Mouse (Mus musculus) MEL (cell line): ENCODE data around the gene Acat1. TPM values are rescaled to one million over a fixed set of nuclear protein-coding genes. Genes with fewer than 3 reads are reported as not detected.

ENCODE experiments used
- DNase-seq: peaks from one replicate; pipeline ENCODE4 v3.0.0; 2011; ENCODE audit warnings: low read depth, low spot score
- H3K27ac ChIP-seq: 2 replicates; pipeline ENCODE4 v1.5.1; 2012; ENCODE audit warnings: low read depth, mild to moderate bottlenecking, control low read depth, low read length, moderate library complexity; ENCODE audit not compliant: control insufficient read depth
- H3K27me3 ChIP-seq, 2 experiments: fragments of 150-350 bp in 1 of 2; sonication (generic) in 1 of 2; 2 replicates each; pipeline ENCODE4 v1.6.1; 2012; ENCODE audit warnings: low read length in 2 of 2, mild to moderate bottlenecking in 2 of 2, improper control_type of control experiment in 1 of 2, moderate library complexity in 1 of 2; ENCODE audit not compliant: insufficient read depth in 2 of 2, control insufficient read depth in 1 of 2
- H3K36me3 ChIP-seq, 2 experiments: 2 replicates each; pipeline ENCODE4 v1.6.1; 2012 to 2014; ENCODE audit warnings: low read length in 2 of 2, improper control_type of control experiment in 1 of 2, inconsistent platforms in 1 of 2, mild to moderate bottlenecking in 1 of 2; ENCODE audit not compliant: insufficient read depth in 2 of 2, control insufficient read depth in 1 of 2
- H3K4me1 ChIP-seq, 2 experiments: fragments of 150-350 bp in 1 of 2; sonication (generic) in 1 of 2; 2 replicates each; pipeline ENCODE4 v1.6.1; 2012; ENCODE audit warnings: low read length in 2 of 2, improper control_type of control experiment in 1 of 2, mild to moderate bottlenecking in 1 of 2; ENCODE audit not compliant: insufficient read depth in 2 of 2, control insufficient read depth in 1 of 2
- H3K4me3 ChIP-seq, 2 experiments: fragments of 150-350 bp in 1 of 2; sonication (generic) in 1 of 2; 2 replicates each; pipeline ENCODE4 v1.5.1; 2012; ENCODE audit warnings: low read depth in 2 of 2, low read length in 2 of 2, mild to moderate bottlenecking in 2 of 2, moderate library complexity in 2 of 2, control low read depth in 1 of 2, improper control_type of control experiment in 1 of 2; ENCODE audit not compliant: control insufficient read depth in 1 of 2, insufficient read depth in 1 of 2
- H3K79me2 ChIP-seq: 2 replicates; pipeline ENCODE4 v1.6.1; 2012; ENCODE audit warnings: mild to moderate bottlenecking, low read length, moderate library complexity; ENCODE audit not compliant: control insufficient read depth, poor library complexity, insufficient read depth
- H3K9ac ChIP-seq: 2 replicates; pipeline ENCODE4 v1.6.1; 2012; ENCODE audit warnings: low read depth, mild to moderate bottlenecking, control low read depth, low read length, moderate library complexity; ENCODE audit not compliant: control insufficient read depth, poor library complexity, severe bottlenecking
- H3K9me3 ChIP-seq: fragments of 150-350 bp; sonication (generic); replicated peaks from 2 replicates; pipeline ENCODE4 v1.6.1; 2012; ENCODE audit warnings: mild to moderate bottlenecking, low read length, improper control_type of control experiment, moderate library complexity; ENCODE audit not compliant: insufficient read depth
- BHLHE40 ChIP-seq: IDR thresholded peaks from 2 replicates; pipeline ENCODE4 v1.6.1; 2012; ENCODE audit warnings: low read depth, mild to moderate bottlenecking, inconsistent platforms, low read length, improper control_type of control experiment, borderline replicate concordance
- CHD1 ChIP-seq: IDR thresholded peaks from 2 replicates; pipeline ENCODE4 v1.6.1; 2012; ENCODE audit warnings: low read depth, mild to moderate bottlenecking, inconsistent platforms, low read length, improper control_type of control experiment
- CTCF ChIP-seq, 3 experiments: IDR thresholded peaks in 2 of 3; conservative IDR thresholded peaks in 1 of 3; 2 replicates each; pipeline ENCODE4 v1.5.1; 2011 to 2012; ENCODE audit warnings: low read length in 3 of 3, low read depth in 2 of 3, mild to moderate bottlenecking in 2 of 3, improper control_type of control experiment in 1 of 3, inconsistent platforms in 1 of 3, mixed read lengths in 1 of 3, moderate library complexity in 1 of 3; ENCODE audit not compliant: control insufficient read depth in 1 of 3, insufficient read depth in 1 of 3, poor library complexity in 1 of 3, severe bottlenecking in 1 of 3
- EP300 ChIP-seq, 2 experiments: IDR thresholded peaks; 2 replicates each; pipeline ENCODE4 v1.6.1; 2011; ENCODE audit warnings: improper control_type of control experiment in 2 of 2, low read length in 2 of 2, low read depth in 1 of 2, mild to moderate bottlenecking in 1 of 2
- ETS1 ChIP-seq: IDR thresholded peaks from 2 replicates; pipeline ENCODE4 v1.6.1; 2012; ENCODE audit warnings: low read depth, mild to moderate bottlenecking, inconsistent platforms, low read length, improper control_type of control experiment, moderate library complexity
- GABPA ChIP-seq: IDR thresholded peaks from 2 replicates; pipeline ENCODE4 v1.6.1; 2012; ENCODE audit warnings: low read depth, mild to moderate bottlenecking, inconsistent platforms, low read length, improper control_type of control experiment, moderate library complexity
- HCFC1 ChIP-seq: IDR thresholded peaks from 2 replicates; pipeline ENCODE4 v1.6.1; 2012; ENCODE audit warnings: low read depth, mild to moderate bottlenecking, inconsistent platforms, low read length, improper control_type of control experiment, moderate library complexity
- JUND ChIP-seq: IDR thresholded peaks from 2 replicates; pipeline ENCODE4 v1.6.1; 2011; ENCODE audit warnings: low read depth, mild to moderate bottlenecking, improper control_type of control experiment, low read length
- KAT2A ChIP-seq: conservative IDR thresholded peaks from 2 replicates; pipeline ENCODE4 v1.6.1; 2012; ENCODE audit warnings: low read depth, low read length, improper control_type of control experiment, inconsistent platforms
- MAFK ChIP-seq: IDR thresholded peaks from 2 replicates; pipeline ENCODE4 v1.6.1; 2011; ENCODE audit warnings: low read depth, mild to moderate bottlenecking, low read length, improper control_type of control experiment, borderline replicate concordance
- MYB ChIP-seq: IDR thresholded peaks from 2 replicates; pipeline ENCODE4 v1.6.1; 2011; ENCODE audit warnings: mild to moderate bottlenecking, low read depth, low read length, improper control_type of control experiment
- MYC ChIP-seq: IDR thresholded peaks from 2 replicates; pipeline ENCODE4 v1.6.1; 2011; ENCODE audit warnings: low read depth, mild to moderate bottlenecking, low read length, improper control_type of control experiment, moderate library complexity
- NELFE ChIP-seq: IDR thresholded peaks from 2 replicates; pipeline ENCODE4 v1.6.1; 2011; ENCODE audit warnings: low read depth, low read length, improper control_type of control experiment
- NRF1 ChIP-seq: IDR thresholded peaks from 2 replicates; pipeline ENCODE4 v1.6.1; 2014; ENCODE audit warnings: low read depth, mild to moderate bottlenecking, inconsistent platforms, low read length, improper control_type of control experiment, moderate library complexity; ENCODE audit not compliant: poor library complexity, insufficient read depth, severe bottlenecking
- POLR2A ChIP-seq, 2 experiments: IDR thresholded peaks; 2 replicates each; pipeline ENCODE4 v1.6.1; 2011 to 2012; ENCODE audit warnings: low read length in 2 of 2, mild to moderate bottlenecking in 2 of 2, control low read depth in 1 of 2, improper control_type of control experiment in 1 of 2, low read depth in 1 of 2, moderate library complexity in 1 of 2; ENCODE audit not compliant: control insufficient read depth in 1 of 2, insufficient read depth in 1 of 2, poor library complexity in 1 of 2
- RAD21 ChIP-seq: IDR thresholded peaks from 2 replicates; pipeline ENCODE4 v1.6.1; 2011; ENCODE audit warnings: mild to moderate bottlenecking, low read depth, low read length, improper control_type of control experiment
- RCOR1 ChIP-seq: IDR thresholded peaks from 2 replicates; pipeline ENCODE4 v1.6.1; 2012; ENCODE audit warnings: low read depth, mild to moderate bottlenecking, inconsistent platforms, low read length, improper control_type of control experiment
- SMC3 ChIP-seq: IDR thresholded peaks from 2 replicates; pipeline ENCODE4 v1.6.1; 2011; ENCODE audit warnings: low read depth, low read length, improper control_type of control experiment
- TBP ChIP-seq: IDR thresholded peaks from 2 replicates; pipeline ENCODE4 v1.8.0; 2011; ENCODE audit warnings: low read depth, low read length, improper control_type of control experiment
- USF1 ChIP-seq: IDR thresholded peaks from 2 replicates; pipeline ENCODE4 v1.6.1; 2014; ENCODE audit warnings: low read depth, mild to moderate bottlenecking, inconsistent platforms, low read length, improper control_type of control experiment, moderate library complexity
- USF2 ChIP-seq, 2 experiments: IDR thresholded peaks; 2 replicates each; pipeline ENCODE4 v1.6.1; 2011 to 2012; ENCODE audit warnings: improper control_type of control experiment in 2 of 2, low read length in 2 of 2, borderline replicate concordance in 1 of 2, inconsistent platforms in 1 of 2, low read depth in 1 of 2, mild to moderate bottlenecking in 1 of 2; ENCODE audit not compliant: insufficient read depth in 1 of 2
- ZKSCAN1 ChIP-seq: IDR thresholded peaks from 2 replicates; pipeline ENCODE4 v1.6.1; 2012; ENCODE audit warnings: low read depth, mild to moderate bottlenecking, inconsistent platforms, low read length, improper control_type of control experiment, moderate library complexity
- ZMIZ1 ChIP-seq: IDR thresholded peaks from 2 replicates; pipeline ENCODE4 v1.6.1; 2012; ENCODE audit warnings: low read depth, mild to moderate bottlenecking, inconsistent platforms, low read length, improper control_type of control experiment, moderate library complexity
- ZNF384 ChIP-seq: IDR thresholded peaks from 2 replicates; pipeline ENCODE4 v1.6.1; 2012; ENCODE audit warnings: low read depth, mild to moderate bottlenecking, inconsistent platforms, low read length, improper control_type of control experiment
- polyA plus RNA-seq, 2 experiments: library from polyadenylated mRNA; stranded (reverse) in 1 of 2; unstranded in 1 of 2; fragments of >175 nt in 1 of 2; fragments of >200 nt in 1 of 2; gene quantifications; 2 replicates each; pipeline versions ENCODE4 v1.2.1 to v1.2.4; 2012; ENCODE audit warnings: low replicate concordance in 2 of 2, low read depth in 1 of 2; ENCODE audit not compliant: insufficient read length in 2 of 2, insufficient read depth in 1 of 2, missing spikeins in 1 of 2
- total RNA-seq: library from RNA; depleted of rRNA; stranded (reverse); fragments of 300-350 nt; gene quantifications from 2 replicates; pipeline ENCODE4 v1.2.3, GENCODE M21; 2012

The Acat1 gene
- total and polyA plus RNA-seq, 3 experiments, result 37.4 to 185 (median 41.8) TPM

DNA sequence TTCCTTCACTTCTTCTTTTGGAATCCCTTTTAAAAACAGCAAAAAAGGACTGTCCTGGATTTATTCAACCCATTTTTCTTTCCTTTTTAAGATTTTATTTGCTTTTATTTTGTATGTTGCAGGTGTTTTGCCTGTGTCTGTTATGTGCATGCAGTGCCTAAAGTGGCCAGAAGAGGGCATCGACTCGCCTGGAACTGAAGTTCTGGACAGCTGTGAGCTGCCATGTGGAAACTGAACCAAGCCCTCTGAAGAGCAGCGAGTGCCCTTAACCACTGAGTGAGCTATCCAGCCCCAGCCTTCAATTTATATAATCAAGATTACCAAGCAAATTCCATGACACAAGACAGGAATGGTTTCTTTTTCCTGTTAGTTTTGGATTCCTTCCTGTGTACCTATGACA is 15.4 kb downstream of the Acat1 start (continued):
- TF ChIP-seq MAFK, result no peak
- peak; percentile 44 for TF ChIP-seq RAD21
- TF ChIP-seq SMC3, result peak; percentile 67
- peak; percentile 59 for TF ChIP-seq MYC
- TF ChIP-seq MYB, result no peak
- TF ChIP-seq BHLHE40, result no peak
- no peak for TF ChIP-seq HCFC1
- no peak for TF ChIP-seq USF1
- no peak for TF ChIP-seq CHD1
- no peak for TF ChIP-seq ZMIZ1
- peak; percentile 68 to 72 (median 71) for TF ChIP-seq CTCF (IDR thresholded peaks at IDR 0.05 in 2 of 3, conservative IDR thresholded peaks at IDR 0.05 in 1 of 3; ENCODE audit: control insufficient read depth in 1 of 3, insufficient read depth in 1 of 3, low read depth in 2 of 3, low read length in 3 of 3, poor library complexity in 1 of 3, severe bottlenecking in 1 of 3)
- no peak for TF ChIP-seq RCOR1
- TF ChIP-seq NELFE, result no peak

DNA sequence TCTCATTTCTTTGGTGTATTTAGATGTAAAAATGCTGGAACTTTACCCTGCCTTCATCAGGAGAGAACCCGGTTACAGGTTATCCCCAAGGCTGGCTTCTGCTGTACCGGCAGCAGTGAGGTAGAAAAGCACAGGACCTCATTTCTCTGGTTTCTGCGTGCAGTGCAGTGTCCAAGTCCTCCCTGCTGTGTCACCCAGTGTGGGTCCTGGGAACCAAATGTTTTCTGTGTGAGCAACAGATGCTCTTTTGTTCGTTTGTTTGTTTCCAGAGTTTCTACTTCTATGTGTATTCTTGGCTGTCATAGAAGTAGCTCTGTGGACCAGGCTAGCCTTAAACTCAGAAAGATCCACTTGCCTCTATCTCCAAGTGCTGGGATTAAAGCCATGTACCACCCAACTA is 28.3 kb downstream of the Acat1 start:
- no peak for TF ChIP-seq SMC3
- TF ChIP-seq JUND, result no peak
- TF ChIP-seq ZMIZ1, result no peak
- TF ChIP-seq RCOR1, result no peak
- TF ChIP-seq POLR2A (IDR thresholded peaks at IDR 0.05; ENCODE audit: control insufficient read depth in 1 of 2, insufficient read depth in 1 of 2, low read depth in 1 of 2, low read length in 2 of 2, poor library complexity in 1 of 2), result no peak
- no peak for TF ChIP-seq RAD21
- TF ChIP-seq MYB, result no peak
- TF ChIP-seq ZKSCAN1, result no peak
- TF ChIP-seq GABPA, result no peak
- TF ChIP-seq ETS1, result no peak
- TF ChIP-seq EP300 (IDR thresholded peaks at IDR 0.05; ENCODE audit: low read depth in 1 of 2, low read length in 2 of 2), result no peak
- no peak for TF ChIP-seq ZNF384
- TF ChIP-seq NRF1, result no peak
- no peak for TF ChIP-seq TBP
- no peak for TF ChIP-seq CHD1
- no peak for TF ChIP-seq USF2 (IDR thresholded peaks at IDR 0.05; ENCODE audit: borderline replicate concordance in 1 of 2, insufficient read depth in 1 of 2, low read depth in 1 of 2, low read length in 2 of 2)
- no peak for TF ChIP-seq HCFC1
- no peak for TF ChIP-seq KAT2A
- no peak for TF ChIP-seq CTCF (IDR thresholded peaks at IDR 0.05 in 2 of 3, conservative IDR thresholded peaks at IDR 0.05 in 1 of 3; ENCODE audit: control insufficient read depth in 1 of 3, insufficient read depth in 1 of 3, low read depth in 2 of 3, low read length in 3 of 3, poor library complexity in 1 of 3, severe bottlenecking in 1 of 3)
- no peaks in the 10 kb centered on the region for H3K79me2 ChIP-seq
- H3K9ac ChIP-seq, result no peak overlapping the region
- no peaks in the 10 kb centered on the region for H3K4me1 ChIP-seq
- DNase-seq, result no peak
- H3K9me3 ChIP-seq, result no peaks in the 10 kb centered on the region
- peaks cover 0 to 14% of the 10 kb centered on the region in 2 experiments; a peak in 2 of 4 replicates for H3K36me3 ChIP-seq
- no peaks in the 10 kb centered on the region for H3K27me3 ChIP-seq
- H3K27ac ChIP-seq, result no peak overlapping the region
- H3K4me3 ChIP-seq, result no peak overlapping the region
